ENCODE assay signal across 25 mouse cellular contexts in genomic region chr16:77796926-77797325, GRCm38 (mm10).
DNase-seq lines count a peak whose midpoint lies in the region; ATAC-seq lines count a peak whose summit lies in the region.
"Had no signal": no experiment of that assay in that cellular context is flagged by ENCODE, and none has a peak within 500 bp of the region (broad histone marks: within the 10 kb centered on the region; RNA-seq: fewer than 3 reads in every experiment).

No protein-coding gene starts in this region.

- H3K9ac ChIP-seq in midbrain, embryonic 11.5 days (ENCODE audit: low read length) = no peak overlapping the region
- no peak overlapping the region for H3K9ac ChIP-seq in midbrain, embryonic 16.5 days (ENCODE audit: low read depth, low read length)
- H3K9ac ChIP-seq: heart, embryonic 12.5 days; hindbrain, embryonic 13.5 days; liver, embryonic 15.5 days; neural tube, embryonic 12.5 days had no signal

- H3K4me1 ChIP-seq in midbrain, embryonic 11.5 days (ENCODE audit: control insufficient read depth, insufficient read depth, low read length) = no peaks in the 10 kb centered on the region
- no peaks in the 10 kb centered on the region for H3K4me1 ChIP-seq in midbrain, embryonic 16.5 days (ENCODE audit: control insufficient read depth, insufficient read depth, low read length)
- H3K4me1 ChIP-seq: heart, embryonic 12.5 days; hindbrain, embryonic 13.5 days; liver, embryonic 15.5 days; midbrain, embryonic 10.5 days; neural tube, embryonic 12.5 days had no signal

- no peak for DNase-seq in frontal cortex, postnatal 14 days (ENCODE audit: low spot score in 2 of 2)
- DNase-seq in midbrain, embryonic 11.5 days (ENCODE audit: low spot score, missing footprints) = peak; percentile 49
- DNase-seq in brain, adult 2 months (ENCODE audit: low read depth, low spot score) = peak; percentile 49
- DNase-seq in testis, postnatal 10 days (ENCODE audit: low spot score) = no peak
- DNase-seq: adrenal gland, postnatal 25 days; cerebellum, adult 2 months; cerebellum, postnatal 14 days; heart, adult 2 months; heart, postnatal 4 days; kidney, adult 8-10 months; lung, postnatal 14 days; right cerebral cortex, adult 18-20 months; spleen, adult 18-20 months; thymus, adult 2 months; thymus, postnatal 4 days had no signal

- no peaks in the 10 kb centered on the region for H3K27me3 ChIP-seq in midbrain, embryonic 11.5 days (ENCODE audit: control insufficient read depth, insufficient read depth, low read length)
- H3K27me3 ChIP-seq in midbrain, embryonic 16.5 days (ENCODE audit: control insufficient read depth, insufficient read depth, low read depth, low read length) = no peaks in the 10 kb centered on the region
- H3K27me3 ChIP-seq: heart, embryonic 12.5 days; hindbrain, embryonic 13.5 days; liver, embryonic 15.5 days; neural tube, embryonic 12.5 days had no signal

- H3K27ac ChIP-seq in midbrain, embryonic 11.5 days (ENCODE audit: low read depth, low read length) = no peak overlapping the region
- no peak overlapping the region for H3K27ac ChIP-seq in midbrain, embryonic 16.5 days (ENCODE audit: low read length)
- H3K27ac ChIP-seq: heart, adult 2 months; hindbrain, embryonic 13.5 days; kidney, postnatal 0 days; liver, embryonic 15.5 days; midbrain, embryonic 10.5 days; neural tube, embryonic 12.5 days had no signal

- ATAC-seq in frontal cortex, adult (ENCODE audit: low TSS enrichment) = peak; percentile 41
- no peak for ATAC-seq in midbrain, embryonic 11.5 days (ENCODE audit: low FRiP score)
- ATAC-seq in midbrain, embryonic 16.5 days = no peak
- ATAC-seq: intestine, embryonic 16.5 days had no signal

- H3K9me3 ChIP-seq in midbrain, embryonic 11.5 days (ENCODE audit: control insufficient read depth, low read length) = no peaks in the 10 kb centered on the region
- H3K9me3 ChIP-seq in midbrain, embryonic 16.5 days (replicated peaks; ENCODE audit: control insufficient read depth, low read length, poor library complexity, severe bottlenecking) = no peaks in the 10 kb centered on the region
- H3K9me3 ChIP-seq: heart, embryonic 12.5 days; hindbrain, embryonic 13.5 days; liver, embryonic 15.5 days; midbrain, embryonic 10.5 days; neural tube, embryonic 12.5 days had no signal

- H3K4me2 ChIP-seq in midbrain, embryonic 11.5 days = no peak overlapping the region
- H3K4me2 ChIP-seq in midbrain, embryonic 16.5 days (ENCODE audit: low read length) = no peak overlapping the region
- H3K4me2 ChIP-seq: heart, embryonic 12.5 days; hindbrain, embryonic 13.5 days; liver, embryonic 15.5 days; neural tube, embryonic 12.5 days had no signal

- WGBS in midbrain, embryonic 11.5 days = 84% methylated on average over 4 of the region's 4 CpGs
- 76% methylated on average over 4 of the region's 4 CpGs for WGBS in midbrain, embryonic 16.5 days

- H3K4me3 ChIP-seq in midbrain, embryonic 11.5 days (ENCODE audit: low read depth, low read length) = no peak overlapping the region
- H3K4me3 ChIP-seq in midbrain, embryonic 16.5 days (ENCODE audit: low read depth, low read length) = no peak overlapping the region
- H3K4me3 ChIP-seq: heart, adult 2 months; heart, embryonic 12.5 days; hindbrain, embryonic 13.5 days; liver, embryonic 15.5 days; midbrain, embryonic 10.5 days; myocyte; neural tube, embryonic 12.5 days had no signal

- H3K36me3 ChIP-seq in midbrain, embryonic 11.5 days (ENCODE audit: control insufficient read depth, insufficient read depth, low read length) = no peaks in the 10 kb centered on the region
- H3K36me3 ChIP-seq in midbrain, embryonic 16.5 days (ENCODE audit: control insufficient read depth, insufficient read depth, low read length) = no peaks in the 10 kb centered on the region
- H3K36me3 ChIP-seq: heart, embryonic 12.5 days; hindbrain, embryonic 13.5 days; liver, embryonic 15.5 days; midbrain, embryonic 10.5 days; neural tube, embryonic 12.5 days had no signal

Comparison
In these comparisons a context has a peak if more than half of its experiments do, and no peak if none do; other contexts are left out.
1. DNase-seq: peak in midbrain, embryonic 11.5 days (single experiment) and brain, adult 2 months (single experiment); none in frontal cortex, postnatal 14 days (0 of 2) and testis, postnatal 10 days (single experiment).